Mouse (Mus musculus) heart, postnatal 0 days (tissue): Measurements from ENCODE around the gene Srebf2. TPM values are rescaled to one million over a fixed set of nuclear protein-coding genes. Genes with fewer than 3 reads are reported as not detected.

ENCODE experiments used
- ATAC-seq: fragments of 200-750 bp; cut with Nextera tagmentation; 2 replicates; pipeline ENCODE4 v1.8.0; 2017; ENCODE audit warnings: low read depth, moderate number of reproducible peaks, moderate library complexity; ENCODE audit not compliant: insufficient read depth
- DNase-seq: peaks from one replicate; pipeline ENCODE4 v3.0.0-alpha.2; 2016; ENCODE audit warnings: low spot score
- H3K27ac ChIP-seq: fragments of 300-500 bp; sonication (generic); 2 replicates; pipeline ENCODE4 v1.5.1; 2014; ENCODE audit warnings: low read depth, mild to moderate bottlenecking
- H3K27me3 ChIP-seq: fragments of 300-500 bp; sonication (generic); 2 replicates; pipeline ENCODE4 v1.6.1; 2014; ENCODE audit warnings: low read length, mixed read lengths; ENCODE audit not compliant: control insufficient read depth, insufficient read depth
- H3K36me3 ChIP-seq: fragments of 300-500 bp; sonication (generic); replicated peaks from 2 replicates; pipeline ENCODE4 v1.6.1; 2014; ENCODE audit warnings: low read length, mixed read lengths; ENCODE audit not compliant: control insufficient read depth, insufficient read depth
- H3K4me1 ChIP-seq: fragments of 300-500 bp; sonication (generic); 2 replicates; pipeline ENCODE4 v1.6.1; 2014; ENCODE audit warnings: antibody characterized with exemption; ENCODE audit not compliant: control insufficient read depth, insufficient read depth
- H3K4me2 ChIP-seq: fragments of 300-500 bp; sonication (generic); 2 replicates; pipeline ENCODE4 v1.6.1; 2014; ENCODE audit warnings: low read depth, mild to moderate bottlenecking, low read length, moderate library complexity
- H3K4me3 ChIP-seq: fragments of 300-500 bp; sonication (generic); 2 replicates; pipeline ENCODE4 v1.5.1; 2014; ENCODE audit warnings: low read depth, low read length
- H3K9ac ChIP-seq: fragments of 300-500 bp; sonication (generic); replicated peaks from 2 replicates; pipeline ENCODE4 v1.6.1; 2014; ENCODE audit warnings: low read depth, low read length, mixed read lengths
- H3K9me3 ChIP-seq: fragments of 300-500 bp; sonication (generic); replicated peaks from 2 replicates; pipeline ENCODE4 v1.6.1; 2016; ENCODE audit warnings: low read length; ENCODE audit not compliant: control insufficient read depth
- CTCF ChIP-seq: IDR thresholded peaks from 2 replicates; pipeline ENCODE4 v1.5.1; 2016; ENCODE audit warnings: antibody characterized with exemption, control low read depth, low read depth
- EP300 ChIP-seq: IDR thresholded peaks from 2 replicates; pipeline ENCODE4 v1.6.1; 2016; ENCODE audit warnings: antibody characterized with exemption, low read depth
- WGBS: fragments of 180-500 bp; shearing (Covaris S2); extraction: QIAGEN DNeasy Blood & Tissue Kit; methylation state at CpG from one replicate; pipeline ENCODE4 v1.1.7; 2014; 5-methylcytosine and 5-hydroxymethylcytosine counted together
- polyA plus RNA-seq: library from polyadenylated mRNA; unstranded; fragments of >200 nt; fragmentation: Nextera tagmentation; extraction: Ambion mirVana; gene quantifications from 2 replicates; pipeline ENCODE4 v1.2.1, GENCODE M21; 2015
- total RNA-seq: library from RNA; depleted of rRNA; stranded (reverse); fragments of >200 nt; gene quantifications from 2 replicates; pipeline ENCODE4 v1.2.3, GENCODE M21; 2014; ENCODE audit warnings: low replicate concordance

Gene Srebf2
- total and polyA plus RNA-seq, 2 experiments from 2014 or later = 68.3 to 90.3 TPM

DNA sequence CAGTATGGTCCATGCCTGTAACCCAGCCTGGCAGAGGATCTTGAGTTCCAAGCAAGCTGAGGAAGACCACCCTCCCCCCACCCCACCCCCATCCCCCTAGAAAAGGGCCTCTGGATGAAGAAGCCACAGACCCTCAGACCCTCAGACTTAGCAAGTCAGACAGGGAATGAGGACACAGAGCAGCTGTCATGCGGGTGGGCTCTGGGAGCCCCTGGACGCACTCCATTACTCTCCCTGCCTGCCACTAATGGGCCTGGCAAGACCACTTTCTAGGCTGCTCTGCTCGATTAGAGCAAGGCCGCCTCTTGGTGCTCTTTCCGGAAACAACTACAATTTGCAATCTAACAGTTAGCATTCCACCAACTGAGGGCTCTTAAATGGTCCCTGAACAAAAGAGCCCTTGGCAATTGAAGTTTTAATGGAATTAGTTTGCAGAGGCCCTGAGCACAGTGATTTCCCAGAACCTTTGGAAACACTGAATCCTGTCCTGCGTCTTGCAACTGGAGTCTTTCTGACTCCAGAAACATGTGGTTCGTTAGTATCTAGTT is 30.8 kb downstream of the Srebf2 start:
- no peak for ATAC-seq
- H3K36me3 ChIP-seq = peaks cover 89% of the 10 kb centered on the region

DNA sequence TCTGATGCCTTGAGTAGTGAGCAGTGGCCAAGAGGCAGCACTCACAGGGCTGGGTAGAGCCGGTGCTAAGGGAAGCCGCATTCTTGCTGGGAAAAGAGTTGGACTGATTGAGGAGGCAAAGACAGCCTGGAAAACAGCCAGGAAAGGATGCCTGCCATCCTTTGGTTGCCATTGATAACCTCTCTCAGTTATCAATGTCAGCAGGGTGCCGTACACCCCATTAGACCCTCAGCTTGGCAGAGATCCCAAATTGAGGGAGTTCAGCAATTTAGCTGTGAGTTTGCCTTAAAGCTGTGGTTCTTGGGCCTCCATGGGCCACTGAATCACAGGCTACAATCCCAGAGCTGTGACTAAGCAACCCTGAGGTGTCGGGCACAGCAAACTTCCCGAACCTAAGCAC is 34.1 kb downstream of the Srebf2 start:
- Histone ChIP-seq H3K27me3 (no peaks in the 10 kb centered on the region), H3K36me3 (peaks cover 79% of the 10 kb centered on the region), H3K4me2 (no peak overlapping the region), H3K9ac (no peak overlapping the region), H3K4me1 (peaks cover 27% of the 10 kb centered on the region), H3K4me3 (no peak overlapping the region), H3K9me3 (peaks cover 5% of the 10 kb centered on the region; the same call in 1 of the 2 replicates), H3K27ac (peak overlapping the region; percentile 3; the same call in 1 of the 2 replicates)
- TF ChIP-seq EP300 (no peak), CTCF (no peak)
- no peak for ATAC-seq
- 30% methylated on average over 5 of the region's 5 CpGs for WGBS
- no peak for DNase-seq

More for the DNA sequence above, 30.8 kb downstream of the Srebf2 start:
- H3K9ac ChIP-seq = no peak overlapping the region
- TF ChIP-seq EP300 = no peak
- TF ChIP-seq CTCF = no peak
- no peak overlapping the region for H3K4me3 ChIP-seq
- H3K9me3 ChIP-seq = peaks cover 5% of the 10 kb centered on the region; the same call in 1 of the 2 replicates
- WGBS = 92% methylated on average over 7 of the region's 7 CpGs
- H3K4me1 ChIP-seq = peaks cover 7% of the 10 kb centered on the region; the same call in 1 of the 2 replicates
- DNase-seq = no peak
- no peak overlapping the region for H3K4me2 ChIP-seq
- no peak overlapping the region for H3K27ac ChIP-seq
- H3K27me3 ChIP-seq = no peaks in the 10 kb centered on the region

DNA sequence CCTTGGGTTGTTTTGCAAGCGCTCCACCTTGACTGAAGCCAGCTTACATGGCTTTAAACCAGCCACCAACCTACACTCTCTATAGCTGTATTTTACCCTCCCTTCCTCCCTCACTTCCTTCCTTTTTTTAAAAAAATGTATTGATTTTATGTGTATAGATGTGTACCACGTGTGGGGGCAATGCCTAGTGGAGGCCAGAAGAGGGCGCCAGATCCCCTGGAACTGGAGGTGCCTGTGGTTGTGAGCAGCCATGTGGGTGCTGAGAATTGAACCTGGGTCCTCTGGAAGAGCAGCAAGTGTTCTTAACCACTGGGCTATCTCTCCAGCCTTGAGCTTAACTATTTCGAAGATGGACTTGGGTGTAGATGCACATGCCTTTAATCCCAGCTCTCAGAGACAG is 35.3 kb downstream of the Srebf2 start:
- Histone ChIP-seq H3K4me3 (no peak overlapping the region), H3K27ac (no peak overlapping the region), H3K27me3 (no peaks in the 10 kb centered on the region), H3K36me3 (peaks cover 74% of the 10 kb centered on the region), H3K4me1 (peaks cover 34% of the 10 kb centered on the region), H3K4me2 (no peak overlapping the region), H3K9ac (no peak overlapping the region), H3K9me3 (peaks cover 5% of the 10 kb centered on the region; the same call in 1 of the 2 replicates)
- DNase-seq (no peak), ATAC-seq (no peak)
- no peak for TF ChIP-seq EP300
- TF ChIP-seq CTCF = no peak
- 98% methylated on average over 4 of the region's 4 CpGs for WGBS

DNA sequence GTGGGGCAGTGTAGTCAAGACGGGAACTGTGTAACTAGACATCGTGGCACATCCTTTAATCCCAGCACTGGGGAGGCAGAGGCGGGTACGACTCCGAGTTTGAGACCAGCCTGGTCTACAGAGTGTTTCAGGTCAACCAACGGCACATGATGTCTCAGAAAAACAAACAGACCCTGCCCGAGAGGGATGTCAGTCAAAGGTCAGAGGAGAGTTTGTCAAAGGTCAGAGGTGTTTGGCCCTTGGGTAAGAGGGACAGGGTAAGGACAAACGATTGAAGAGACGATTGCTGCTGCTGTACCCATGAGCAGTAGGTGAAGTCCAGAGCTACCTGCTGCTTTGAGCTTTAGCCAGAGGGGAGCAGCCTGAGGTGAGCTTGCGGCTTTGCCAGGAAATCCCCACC is 36.6 kb downstream of the Srebf2 start:
- H3K9ac ChIP-seq = 0 out of 2 replicates have a peak overlapping the region, but pooled peaks have one; percentile 0
- H3K4me3 ChIP-seq = no peak overlapping the region
- WGBS = 80% methylated on average over 10 of the region's 10 CpGs
- H3K36me3 ChIP-seq = peaks cover 65% of the 10 kb centered on the region
- no peak for TF ChIP-seq CTCF
- TF ChIP-seq EP300 = no peak
- H3K27me3 ChIP-seq = no peaks in the 10 kb centered on the region
- ATAC-seq (no peak), DNase-seq (no peak)
- H3K4me2 ChIP-seq = no peak overlapping the region
- peaks cover 34% of the 10 kb centered on the region for H3K4me1 ChIP-seq
- no peak overlapping the region for H3K27ac ChIP-seq
- peaks cover 5% of the 10 kb centered on the region; the same call in 1 of the 2 replicates for H3K9me3 ChIP-seq

DNA sequence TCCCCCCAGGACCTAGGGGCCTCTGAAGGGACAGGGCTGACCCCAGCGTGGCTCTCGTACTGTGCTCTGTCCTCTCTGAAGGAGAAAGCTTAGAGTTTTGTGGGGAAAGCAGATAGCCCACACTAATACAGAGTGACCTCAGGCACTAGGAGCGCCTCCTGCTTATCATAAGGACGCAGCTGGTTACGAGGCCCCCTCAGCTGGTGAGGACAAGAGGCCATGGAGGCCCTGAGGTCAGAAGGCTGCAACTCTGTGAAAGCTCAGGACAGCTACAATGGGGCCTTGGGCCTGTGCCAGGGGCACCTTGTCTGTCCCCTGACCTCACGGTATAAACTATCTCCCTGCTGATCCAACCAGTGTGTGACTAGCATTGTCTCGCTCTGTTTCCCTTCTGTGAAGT is 37.2 kb downstream of the Srebf2 start:
- Histone ChIP-seq H3K27me3 (no peaks in the 10 kb centered on the region), H3K27ac (no peak overlapping the region), H3K4me2 (no peak overlapping the region), H3K36me3 (peaks cover 59% of the 10 kb centered on the region), H3K9ac (0 out of 2 replicates have a peak overlapping the region, but pooled peaks have one; percentile 0), H3K4me1 (peaks cover 34% of the 10 kb centered on the region), H3K9me3 (peaks cover 5% of the 10 kb centered on the region; the same call in 1 of the 2 replicates), H3K4me3 (no peak overlapping the region)
- no peak for TF ChIP-seq CTCF
- no peak for TF ChIP-seq EP300
- peak; percentile 34 for ATAC-seq
- WGBS = 39% methylated on average over 7 of the region's 7 CpGs
- DNase-seq = no peak

DNA sequence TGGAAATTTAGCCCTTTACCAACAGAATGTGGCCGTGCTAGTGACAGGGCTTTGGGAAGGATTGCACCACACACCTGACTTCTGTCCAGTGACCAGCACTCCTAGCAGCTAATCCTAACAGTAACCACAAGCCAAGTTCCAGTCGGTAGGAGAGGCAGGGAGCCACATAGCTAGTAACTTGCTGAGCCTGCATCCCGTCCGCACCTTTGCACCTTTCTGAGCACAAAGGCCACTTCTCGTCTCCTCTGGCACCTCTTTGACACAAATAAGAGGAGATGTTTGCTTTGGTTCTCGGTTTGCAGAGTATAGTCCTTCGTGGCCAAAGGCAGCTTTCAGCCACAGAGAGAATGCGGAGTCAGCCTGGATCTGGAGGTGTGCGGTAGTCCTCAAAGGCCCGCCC is 37.7 kb downstream of the Srebf2 start:
- Histone ChIP-seq H3K36me3 (peaks cover 57% of the 10 kb centered on the region), H3K9ac (no peak overlapping the region), H3K27ac (no peak overlapping the region), H3K9me3 (peaks cover 5% of the 10 kb centered on the region; the same call in 1 of the 2 replicates), H3K27me3 (no peaks in the 10 kb centered on the region), H3K4me2 (no peak overlapping the region), H3K4me3 (no peak overlapping the region), H3K4me1 (peaks cover 34% of the 10 kb centered on the region)
- TF ChIP-seq CTCF = no peak
- TF ChIP-seq EP300 = no peak
- 82% methylated on average over 10 of the region's 10 CpGs for WGBS
- no peak for DNase-seq
- ATAC-seq = no peak
